Mouse (Mus musculus) stomach, embryonic 15.5 days (tissue): ENCODE data around the gene Extl1. TPM values are rescaled to one million over a fixed set of nuclear protein-coding genes. Genes with fewer than 3 reads are reported as not detected.

Source experiments
- ATAC-seq: fragments of 200-750 bp; cut with Nextera tagmentation; 2 replicates; pipeline ENCODE4 v1.8.0; 2017; ENCODE audit warnings: low read depth, moderate number of reproducible peaks, moderate TSS enrichment; ENCODE audit not compliant: insufficient read depth, low FRiP score
- H3K27ac ChIP-seq: fragments of 300-500 bp; sonication (generic); 2 replicates; pipeline ENCODE4 v1.5.1; 2015; ENCODE audit warnings: mild to moderate bottlenecking, inconsistent platforms
- H3K27me3 ChIP-seq: fragments of 300-500 bp; sonication (generic); replicated peaks from 2 replicates; pipeline ENCODE4 v1.6.1; 2015; ENCODE audit warnings: inconsistent platforms
- H3K36me3 ChIP-seq: fragments of 300-500 bp; sonication (generic); 2 replicates; pipeline ENCODE4 v1.6.1; 2015; ENCODE audit warnings: inconsistent platforms
- H3K4me1 ChIP-seq: fragments of 300-500 bp; sonication (generic); 2 replicates; pipeline ENCODE4 v1.6.1; 2015; ENCODE audit warnings: inconsistent platforms
- H3K4me2 ChIP-seq: fragments of 300-500 bp; sonication (generic); 2 replicates; pipeline ENCODE4 v1.6.1; 2015; ENCODE audit warnings: mild to moderate bottlenecking, inconsistent platforms
- H3K4me3 ChIP-seq: fragments of 300-500 bp; sonication (generic); replicated peaks from 2 replicates; pipeline ENCODE4 v1.5.1; 2015; ENCODE audit warnings: inconsistent platforms
- H3K9ac ChIP-seq: fragments of 300-500 bp; sonication (generic); 2 replicates; pipeline ENCODE4 v1.6.1; 2015; ENCODE audit warnings: inconsistent platforms
- H3K9me3 ChIP-seq: fragments of 300-500 bp; sonication (generic); 2 replicates; pipeline ENCODE4 v1.6.1; 2016; ENCODE audit warnings: inconsistent platforms
- WGBS: fragments of 180-500 bp; shearing (Covaris S2); methylation state at CpG from one replicate; pipeline ENCODE4 v1.1.7; 2015; 5-methylcytosine and 5-hydroxymethylcytosine counted together
- polyA plus RNA-seq: library from polyadenylated mRNA; unstranded; fragments of >200 nt; fragmentation: Nextera tagmentation; extraction: Ambion mirVana; gene quantifications from 2 replicates; pipeline ENCODE4 v1.2.1, GENCODE M21; 2015

Extl1 gene
- polyA plus RNA-seq, 1 experiment from 2014 or later = 1.1 TPM

- Histone ChIP-seq H3K4me2 (no peak overlapping the region), H3K4me3 (no peak overlapping the region), H3K9me3 (no peaks in the 10 kb centered on the region), H3K4me1 (0 out of 2 replicates have a peak, but pooled peaks cover under 1% of the 10 kb centered on the region), H3K9ac (no peak overlapping the region), H3K27me3 (no peaks in the 10 kb centered on the region), H3K27ac (no peak overlapping the region), H3K36me3 (no peaks in the 10 kb centered on the region)
- 71% methylated on average over 6 of the region's 6 CpGs for WGBS
- ATAC-seq = no peak
Observed at GRCm38 (mm10) chr4:134387268-134387667, 3.6 kb upstream of the Extl1 start.

- Histone ChIP-seq H3K4me3 (no peak overlapping the region), H3K9ac (no peak overlapping the region), H3K36me3 (no peaks in the 10 kb centered on the region), H3K4me1 (peaks cover 11% of the 10 kb centered on the region; the same call in 1 of the 2 replicates), H3K4me2 (no peak overlapping the region), H3K27ac (no peak overlapping the region), H3K9me3 (no peaks in the 10 kb centered on the region), H3K27me3 (no peaks in the 10 kb centered on the region)
- no peak for ATAC-seq
- WGBS = 66% methylated on average over 8 of the region's 8 CpGs
Observed at GRCm38 (mm10) chr4:134379510-134379909, 4.1 kb downstream of the Extl1 start.

- H3K9me3 ChIP-seq = no peaks in the 10 kb centered on the region
- no peak overlapping the region for H3K9ac ChIP-seq
- ATAC-seq = no peak
- H3K36me3 ChIP-seq = no peaks in the 10 kb centered on the region
- peaks cover 11% of the 10 kb centered on the region; the same call in 1 of the 2 replicates for H3K4me1 ChIP-seq
- no peaks in the 10 kb centered on the region for H3K27me3 ChIP-seq
- 35% methylated on average over 10 of the region's 10 CpGs for WGBS
- H3K27ac ChIP-seq = no peak overlapping the region
- no peak overlapping the region for H3K4me2 ChIP-seq
- H3K4me3 ChIP-seq = no peak overlapping the region
Observed at GRCm38 (mm10) chr4:134378089-134378615, 5.5 kb downstream of the Extl1 start.

- no peak for ATAC-seq
- 58% methylated on average over 1 of the region's 1 CpGs for WGBS
- no peaks in the 10 kb centered on the region for H3K36me3 ChIP-seq
- no peak overlapping the region for H3K27ac ChIP-seq
- no peak overlapping the region for H3K9ac ChIP-seq
- no peak overlapping the region for H3K4me3 ChIP-seq
- H3K4me2 ChIP-seq = no peak overlapping the region
- no peaks in the 10 kb centered on the region for H3K9me3 ChIP-seq
- H3K27me3 ChIP-seq = peaks cover 28% of the 10 kb centered on the region
- peaks cover 32% of the 10 kb centered on the region for H3K4me1 ChIP-seq
Observed at GRCm38 (mm10) chr4:134374306-134374705, 9.3 kb downstream of the Extl1 start.

GRCm38 (mm10) chr4:134373295-134373694 is 10.4 kb downstream of the Extl1 start:
- Histone ChIP-seq H3K4me2 (no peak overlapping the region), H3K4me1 (peaks cover 25% of the 10 kb centered on the region), H3K27ac (no peak overlapping the region), H3K4me3 (no peak overlapping the region), H3K27me3 (peaks cover 28% of the 10 kb centered on the region), H3K9ac (no peak overlapping the region), H3K9me3 (no peaks in the 10 kb centered on the region), H3K36me3 (no peaks in the 10 kb centered on the region)
- WGBS = 73% methylated on average over 8 of the region's 8 CpGs
- ATAC-seq = no peak

- H3K9ac ChIP-seq = no peak overlapping the region; the same call in 1 of the 2 replicates
- no peaks in the 10 kb centered on the region for H3K9me3 ChIP-seq
- peak; percentile 52; the same call in 1 of the 2 replicates for ATAC-seq
- H3K27ac ChIP-seq = no peak overlapping the region
- 0% methylated on average over 16 of the region's 16 CpGs for WGBS
- H3K4me3 ChIP-seq = peak overlapping the region; percentile 49
- H3K27me3 ChIP-seq = peaks cover 28% of the 10 kb centered on the region
- no peaks in the 10 kb centered on the region for H3K36me3 ChIP-seq
- H3K4me2 ChIP-seq = peak overlapping the region; percentile 98
- H3K4me1 ChIP-seq = peaks cover 21% of the 10 kb centered on the region
Observed at GRCm38 (mm10) chr4:134372294-134372747, 11.3 kb downstream of the Extl1 start.

GRCm38 (mm10) chr4:134371316-134371855 is 12.3 kb downstream of the Extl1 start:
- peaks cover 28% of the 10 kb centered on the region for H3K27me3 ChIP-seq
- peak overlapping the region; percentile 49 for H3K4me3 ChIP-seq
- H3K36me3 ChIP-seq = no peaks in the 10 kb centered on the region
- peaks cover 21% of the 10 kb centered on the region for H3K4me1 ChIP-seq
- no peaks in the 10 kb centered on the region for H3K9me3 ChIP-seq
- no peak for ATAC-seq
- WGBS = 1% methylated on average over 17 of the region's 17 CpGs
- H3K4me2 ChIP-seq = peak overlapping the region; percentile 98
- no peak overlapping the region for H3K9ac ChIP-seq
- no peak overlapping the region for H3K27ac ChIP-seq

- 1% methylated on average over 18 of the region's 18 CpGs for WGBS
- Histone ChIP-seq H3K36me3 (no peaks in the 10 kb centered on the region), H3K27me3 (peaks cover 28% of the 10 kb centered on the region), H3K4me1 (peaks cover 21% of the 10 kb centered on the region), H3K27ac (no peak overlapping the region), H3K4me2 (peak overlapping the region; percentile 98), H3K4me3 (peak overlapping the region; percentile 49), H3K9ac (no peak overlapping the region), H3K9me3 (no peaks in the 10 kb centered on the region)
- no peak for ATAC-seq
Observed at GRCm38 (mm10) chr4:134370649-134371221, 12.9 kb downstream of the Extl1 start.

- 47% methylated on average over 5 of the region's 5 CpGs for WGBS
Observed at GRCm38 (mm10) chr4:134365280-134365679, 18.4 kb downstream of the Extl1 start.

GRCm38 (mm10) chr4:134362586-134362985 is 21.1 kb downstream of the Extl1 start:
- H3K9ac ChIP-seq = no peak overlapping the region
- H3K9me3 ChIP-seq = no peaks in the 10 kb centered on the region
- no peak overlapping the region for H3K27ac ChIP-seq
- no peak for ATAC-seq
- H3K27me3 ChIP-seq = no peaks in the 10 kb centered on the region
- H3K4me2 ChIP-seq = peak overlapping the region; percentile 30
- no peaks in the 10 kb centered on the region for H3K36me3 ChIP-seq
- H3K4me3 ChIP-seq = no peak overlapping the region
- H3K4me1 ChIP-seq = 0 out of 2 replicates have a peak, but pooled peaks cover 6% of the 10 kb centered on the region
- 28% methylated on average over 8 of the region's 9 CpGs for WGBS

More at GRCm38 (mm10) chr4:134365280-134365679, 18.4 kb downstream of the Extl1 start:
- no peaks in the 10 kb centered on the region for H3K36me3 ChIP-seq
- no peak overlapping the region for H3K9ac ChIP-seq
- H3K27ac ChIP-seq = no peak overlapping the region
- no peak for ATAC-seq
- H3K4me3 ChIP-seq = no peak overlapping the region
- peaks cover 8% of the 10 kb centered on the region for H3K27me3 ChIP-seq
- no peaks in the 10 kb centered on the region for H3K9me3 ChIP-seq
- H3K4me2 ChIP-seq = no peak overlapping the region
- 0 out of 2 replicates have a peak, but pooled peaks cover 6% of the 10 kb centered on the region for H3K4me1 ChIP-seq

GRCm38 (mm10) chr4:134362124-134362523 is 21.5 kb downstream of the Extl1 start:
- no peak overlapping the region for H3K27ac ChIP-seq

GRCm38 (mm10) chr4:134361215-134361614 is 22.4 kb downstream of the Extl1 start:
- H3K4me3 ChIP-seq = no peak overlapping the region
- no peaks in the 10 kb centered on the region for H3K9me3 ChIP-seq
- no peaks in the 10 kb centered on the region for H3K27me3 ChIP-seq
- peak; percentile 23; the same call in 1 of the 2 replicates for ATAC-seq
- no peaks in the 10 kb centered on the region for H3K36me3 ChIP-seq
- no peak overlapping the region for H3K4me2 ChIP-seq
- peaks cover 11% of the 10 kb centered on the region for H3K4me1 ChIP-seq
- WGBS = 27% methylated on average over 5 of the region's 5 CpGs
- H3K9ac ChIP-seq = no peak overlapping the region
- no peak overlapping the region; the same call in 1 of the 2 replicates for H3K27ac ChIP-seq

More at GRCm38 (mm10) chr4:134362124-134362523, 21.5 kb downstream of the Extl1 start:
- Histone ChIP-seq H3K9me3 (no peaks in the 10 kb centered on the region), H3K36me3 (no peaks in the 10 kb centered on the region), H3K27me3 (no peaks in the 10 kb centered on the region), H3K4me1 (0 out of 2 replicates have a peak, but pooled peaks cover 6% of the 10 kb centered on the region), H3K9ac (no peak overlapping the region), H3K4me3 (no peak overlapping the region), H3K4me2 (no peak overlapping the region)
- no peak for ATAC-seq
- WGBS = 68% methylated on average over 9 of the region's 9 CpGs
